10 mouse cellular contexts compared by ENCODE assay signal in the genomic region with DNA sequence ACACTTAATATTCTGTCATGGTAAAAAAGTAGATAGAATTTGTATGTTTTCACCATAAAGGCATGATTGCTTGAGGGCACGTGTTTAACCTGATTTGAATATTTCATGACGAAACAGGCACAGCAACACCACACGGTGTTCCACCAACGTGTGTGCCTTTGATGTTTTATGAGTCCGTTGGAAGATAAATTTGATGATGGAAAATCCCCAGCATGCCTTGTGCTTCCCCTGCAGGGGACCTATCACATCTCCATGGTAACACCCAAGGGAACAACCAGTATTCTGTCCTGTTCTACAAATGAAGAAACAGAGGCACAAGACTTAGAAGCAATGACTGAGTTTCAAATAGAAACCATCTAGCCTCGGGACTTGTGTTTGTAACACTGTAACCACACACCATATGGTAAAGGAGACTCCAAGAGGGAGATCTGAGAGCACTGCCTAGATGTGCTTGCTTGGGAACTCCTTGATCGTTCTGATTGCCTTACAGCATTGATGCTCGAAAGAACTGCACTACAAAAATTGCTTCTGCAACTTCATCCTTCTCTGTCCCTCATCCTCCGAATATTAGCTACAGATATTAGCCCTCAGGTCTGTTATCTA.
DNase-seq lines count a peak whose midpoint lies in the region; ATAC-seq and TF ChIP-seq lines count a peak whose summit lies in the region.
"Had no signal": no experiment of that assay in that cellular context is flagged by ENCODE, and none has a peak within 500 bp of the region (broad histone marks: within the 10 kb centered on the region; RNA-seq: fewer than 3 reads in every experiment).

No protein-coding gene starts in this region.

- WGBS in midbrain, embryonic 13.5 days = 52% methylated on average over 9 of the region's 9 CpGs

- ATAC-seq in midbrain, embryonic 13.5 days = peak; percentile 68
- ATAC-seq in megakaryocyte, adult 5-6 weeks (ENCODE audit: poor library complexity, severe bottlenecking) = no peak

- TF ChIP-seq CTCF in CH12.LX (conservative IDR thresholded peaks at IDR 0.05 in 1 of 2, IDR thresholded peaks at IDR 0.05 in 1 of 2; ENCODE audit: low read depth in 2 of 2, low read length in 2 of 2) = no peak

- no peak overlapping the region for H3K27ac ChIP-seq in CH12.LX (ENCODE audit: insufficient read depth, low read depth)
- H3K27ac ChIP-seq in midbrain, embryonic 13.5 days = no peak overlapping the region
- H3K27ac ChIP-seq: heart, embryonic 10.5 days; lung, embryonic 15.5 days had no signal

- no peak for TF ChIP-seq EP300 in CH12.LX (IDR thresholded peaks at IDR 0.05; ENCODE audit: low read length)

- H3K4me2 ChIP-seq in CH12.LX (ENCODE audit: insufficient read depth, low read depth, poor library complexity, severe bottlenecking) = peak overlapping the region; percentile 19
- H3K4me2 ChIP-seq in midbrain, embryonic 13.5 days (replicated peaks) = peak overlapping the region; percentile 22
- H3K4me2 ChIP-seq: lung, embryonic 15.5 days had no signal

- TF ChIP-seq RAD21 in CH12.LX (IDR thresholded peaks at IDR 0.05; ENCODE audit: low read depth, low read length) = no peak

- no peaks in the 10 kb centered on the region for H3K36me3 ChIP-seq in CH12.LX (replicated peaks in 1 of 2; ENCODE audit: control insufficient read depth in 1 of 2, insufficient read depth in 1 of 2, low read length in 1 of 2)
- no peaks in the 10 kb centered on the region for H3K36me3 ChIP-seq in midbrain, embryonic 13.5 days
- H3K36me3 ChIP-seq: heart, embryonic 10.5 days; lung, embryonic 15.5 days had no signal

- H3K27me3 ChIP-seq in CH12.LX (replicated peaks) = peaks cover 2% of the 10 kb centered on the region
- no peaks in the 10 kb centered on the region for H3K27me3 ChIP-seq in midbrain, embryonic 13.5 days
- H3K27me3 ChIP-seq: lung, embryonic 15.5 days had no signal

- no peak overlapping the region for H3K9ac ChIP-seq in CH12.LX (ENCODE audit: insufficient read depth, low read depth)
- no peak overlapping the region for H3K9ac ChIP-seq in midbrain, embryonic 13.5 days (replicated peaks)
- H3K9ac ChIP-seq: lung, embryonic 15.5 days had no signal

- H3K79me2 ChIP-seq in CH12.LX (replicated peaks; ENCODE audit: control insufficient read depth, extremely low read depth, insufficient read depth, poor library complexity, severe bottlenecking) = no peaks in the 10 kb centered on the region

- in situ Hi-C loops in CH12.LX (cut with MboI; ENCODE audit: low pct_ligation_motif_present, low pct_unique_long_range_greater_than_20kb, low sequenced_read_pairs) = no loop called here

- no peak for TF ChIP-seq POLR2A in CH12.LX (IDR thresholded peaks at IDR 0.05; ENCODE audit: low read depth, low read length)

- H3K4me3 ChIP-seq in CH12.LX (replicated peaks in 1 of 3; ENCODE audit: low read depth in 2 of 3, low read length in 2 of 3, poor library complexity in 1 of 3) = peak overlapping the region in 1 of 3 experiments; percentile 20
- no peak overlapping the region for H3K4me3 ChIP-seq in midbrain, embryonic 13.5 days (replicated peaks)
- H3K4me3 ChIP-seq: heart, embryonic 10.5 days; lung, embryonic 15.5 days had no signal

- dilution Hi-C loops in CH12.LX (cut with MboI; ENCODE audit: extremely low pct_ligation_motif_present, extremely low pct_unique_long_range_greater_than_20kb, low sequenced_read_pairs) = no loop called here

- H3K9me3 ChIP-seq in CH12.LX (replicated peaks; ENCODE audit: low read length) = no peaks in the 10 kb centered on the region
- H3K9me3 ChIP-seq in midbrain, embryonic 13.5 days = no peaks in the 10 kb centered on the region
- H3K9me3 ChIP-seq: heart, embryonic 10.5 days; lung, embryonic 15.5 days had no signal

- peak; percentile 11 to 52 for DNase-seq in adrenal gland, adult (ENCODE audit: inconsistent age in 2 of 2, low spot score in 1 of 2)
- DNase-seq in adrenal gland, postnatal 36 days = no peak
- DNase-seq in CH12.LX (ENCODE audit: extremely low read depth) = peak; percentile 51
- DNase-seq in layer of hippocampus, adult 11-12 months (ENCODE audit: low spot score) = peak; percentile 21
- no peak for DNase-seq in heart, postnatal 4 days
- DNase-seq in kidney, postnatal 36 days = no peak

- H3K4me1 ChIP-seq in CH12.LX (ENCODE audit: control insufficient read depth in 1 of 2, insufficient read depth in 2 of 2) = peaks cover 0 to 15% of the 10 kb centered on the region in 2 experiments; a peak in 2 of 4 replicates
- H3K4me1 ChIP-seq in midbrain, embryonic 13.5 days (replicated peaks) = peaks cover 6% of the 10 kb centered on the region; the same call in 1 of the 2 replicates
- H3K4me1 ChIP-seq: heart, embryonic 10.5 days; lung, embryonic 15.5 days had no signal

TF ChIP-seq in CH12.LX, 34 proteins besides CTCF, POLR2A, EP300 and RAD21:
- 0 out of 2 replicates have a peak, but pooled peaks have one; percentile 7 for TF ChIP-seq MAZ (IDR thresholded peaks at IDR 0.05; ENCODE audit: low read depth, low read length)
- TF ChIP-seq BHLHE40 (IDR thresholded peaks at IDR 0.05; ENCODE audit: low read depth, low read length) = peak; percentile 62
- no peak; the same call in 1 of the 2 replicates for TF ChIP-seq MAX (IDR thresholded peaks at IDR 0.05; ENCODE audit: low read length)
- peak; percentile 94 for TF ChIP-seq TBP (conservative IDR thresholded peaks at IDR 0.05; ENCODE audit: low read depth, low read length)
TF ChIP-seq in CH12.LX: peak in this region for 3.

Comparison
In these comparisons a context has a peak if more than half of its experiments do, and no peak if none do; other contexts are left out.
1. DNase-seq: peak in adrenal gland, adult (2 of 2), CH12.LX (single experiment) and layer of hippocampus, adult 11-12 months (single experiment); none in adrenal gland, postnatal 36 days (0 of 2), heart, postnatal 4 days (single experiment) and kidney, postnatal 36 days (0 of 2).